Mouse (Mus musculus) midbrain, embryonic 13.5 days (tissue): ENCODE data around the gene Lrrc2. TPM values are rescaled to one million over a fixed set of nuclear protein-coding genes. Genes with fewer than 3 reads are reported as not detected.

Experiments
- ATAC-seq: fragments of 200-750 bp; cut with Nextera tagmentation; 2 replicates; pipeline ENCODE4 v1.8.0; 2017; ENCODE audit warnings: mild to moderate bottlenecking, moderate TSS enrichment, moderate library complexity
- H3K27ac ChIP-seq: fragments of 300-500 bp; sonication (generic); 2 replicates; pipeline ENCODE4 v1.5.1; 2015; ENCODE audit warnings: inconsistent platforms, mild to moderate bottlenecking, moderate library complexity
- H3K27me3 ChIP-seq: fragments of 300-500 bp; sonication (generic); 2 replicates; pipeline ENCODE4 v1.6.1; 2015; ENCODE audit warnings: mild to moderate bottlenecking, inconsistent platforms
- H3K36me3 ChIP-seq: fragments of 300-500 bp; sonication (generic); 2 replicates; pipeline ENCODE4 v1.6.1; 2015; ENCODE audit warnings: mild to moderate bottlenecking, inconsistent platforms
- H3K4me1 ChIP-seq: fragments of 300-500 bp; sonication (generic); replicated peaks from 2 replicates; pipeline ENCODE4 v1.6.1; 2015; ENCODE audit warnings: inconsistent platforms
- H3K4me2 ChIP-seq: fragments of 300-500 bp; sonication (generic); replicated peaks from 2 replicates; pipeline ENCODE4 v1.6.1; 2015; ENCODE audit warnings: moderate library complexity, mild to moderate bottlenecking, inconsistent platforms
- H3K4me3 ChIP-seq: fragments of 300-500 bp; sonication (generic); replicated peaks from 2 replicates; pipeline ENCODE4 v1.5.1; 2015; ENCODE audit warnings: mild to moderate bottlenecking, inconsistent platforms
- H3K9ac ChIP-seq: fragments of 300-500 bp; sonication (generic); replicated peaks from 2 replicates; pipeline ENCODE4 v1.6.1; 2015; ENCODE audit warnings: mild to moderate bottlenecking, inconsistent platforms
- H3K9me3 ChIP-seq: fragments of 300-500 bp; sonication (generic); 2 replicates; pipeline ENCODE4 v1.6.1; 2016; ENCODE audit warnings: mild to moderate bottlenecking, inconsistent platforms
- WGBS: fragments of 180-500 bp; shearing (Covaris S2); methylation state at CpG from one replicate; pipeline ENCODE4 v1.1.7; 2015; 5-methylcytosine and 5-hydroxymethylcytosine counted together
- polyA plus RNA-seq: library from polyadenylated mRNA; unstranded; fragments of >200 nt; fragmentation: Nextera tagmentation; extraction: Ambion mirVana; gene quantifications from 2 replicates; pipeline ENCODE4 v1.2.1, GENCODE M21; 2015

Lrrc2 gene
- polyA plus RNA-seq, 1 experiment from 2014 or later = 0.30 TPM

DNA sequence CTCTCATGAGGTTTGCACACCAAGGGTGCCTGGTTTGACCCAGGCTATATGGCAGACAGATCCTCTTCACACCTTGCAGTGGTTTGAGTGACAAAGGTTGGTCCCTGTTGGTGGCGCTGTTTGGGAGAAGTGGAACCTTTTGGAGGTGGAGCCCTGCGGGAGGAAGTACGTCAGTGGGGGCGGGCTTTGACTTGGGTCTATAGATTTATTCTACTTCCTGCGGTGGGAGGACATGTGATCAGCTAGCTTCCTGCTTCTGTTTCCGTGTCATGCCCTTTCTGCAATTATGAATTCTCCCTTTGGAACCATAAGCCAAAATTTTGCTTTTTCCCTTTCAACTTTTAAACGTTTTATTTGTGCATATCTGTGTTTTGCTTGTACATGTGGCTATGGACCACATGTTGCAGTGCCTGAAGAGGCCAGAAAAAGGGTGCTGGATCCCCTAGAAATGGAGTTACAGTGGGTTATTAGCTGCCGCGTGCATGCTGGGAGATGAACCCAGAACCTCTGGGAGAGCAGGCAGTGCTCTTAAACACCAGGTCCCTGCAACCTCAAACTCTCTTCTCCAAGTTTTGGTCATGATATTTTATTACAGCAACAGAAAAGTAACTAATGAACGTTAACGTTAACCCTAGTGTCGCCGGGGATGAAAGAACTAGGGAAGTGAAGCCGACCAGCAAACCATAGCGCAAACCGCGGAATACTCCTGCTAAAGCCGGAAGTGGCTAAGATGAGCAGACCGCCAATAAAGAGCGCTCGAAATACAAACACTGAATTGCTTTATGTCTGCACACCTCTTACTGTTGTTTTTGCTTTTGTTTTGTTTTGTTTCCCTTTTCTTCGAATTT, 13.9 kb downstream of the Lrrc2 start:
- no peaks in the 10 kb centered on the region for H3K27me3 ChIP-seq
- no peak for ATAC-seq
- H3K4me3 ChIP-seq = no peak overlapping the region
- no peaks in the 10 kb centered on the region for H3K36me3 ChIP-seq
- H3K4me1 ChIP-seq = no peaks in the 10 kb centered on the region
- H3K9ac ChIP-seq = no peak overlapping the region
- no peak overlapping the region for H3K27ac ChIP-seq
- H3K9me3 ChIP-seq = no peaks in the 10 kb centered on the region
- no peak overlapping the region for H3K4me2 ChIP-seq
- 94% methylated on average over 22 of the region's 22 CpGs for WGBS

DNA sequence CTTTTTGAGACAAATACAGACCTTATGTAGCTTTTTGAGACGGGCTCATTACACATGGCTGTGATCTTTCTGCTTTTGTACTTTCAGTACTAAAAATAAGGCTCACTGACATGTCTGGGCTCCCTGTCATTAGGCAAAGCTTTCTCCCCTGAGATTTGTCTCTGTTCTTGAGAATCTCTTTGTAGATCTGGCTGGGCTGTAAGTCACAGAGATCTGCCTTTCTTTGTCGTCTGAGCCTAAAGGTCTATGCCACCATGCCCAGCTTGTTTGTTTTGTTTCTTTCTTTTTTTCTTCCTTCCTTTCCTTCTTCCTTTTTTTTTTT, 14.5 kb downstream of the Lrrc2 start:
- Histone ChIP-seq H3K27me3 (no peaks in the 10 kb centered on the region), H3K9ac (no peak overlapping the region), H3K27ac (no peak overlapping the region), H3K4me2 (no peak overlapping the region), H3K4me1 (no peaks in the 10 kb centered on the region), H3K36me3 (no peaks in the 10 kb centered on the region), H3K9me3 (no peaks in the 10 kb centered on the region), H3K4me3 (no peak overlapping the region)
- 78% methylated on average over 2 of the region's 2 CpGs for WGBS
- no peak for ATAC-seq

DNA sequence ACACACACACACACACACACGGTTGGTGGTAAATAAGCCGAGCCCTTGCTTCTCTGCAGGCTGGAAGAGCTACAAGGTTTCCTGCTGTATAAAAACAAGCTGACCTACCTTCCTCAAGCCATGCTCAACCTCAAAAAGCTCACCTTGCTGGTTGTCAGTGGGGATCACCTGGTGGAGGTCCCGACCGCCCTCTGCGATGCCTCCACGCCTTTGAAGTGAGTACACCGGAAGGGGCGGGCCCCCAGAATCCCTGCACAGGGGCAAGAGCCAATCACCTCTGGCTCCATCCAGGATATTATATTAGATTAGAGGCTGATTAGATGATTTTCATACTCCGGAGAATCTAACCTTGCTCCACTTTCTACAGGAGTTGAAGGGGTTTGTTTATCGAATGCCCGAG, 28.1 kb downstream of the Lrrc2 start:
- H3K4me1 ChIP-seq = no peaks in the 10 kb centered on the region
- no peaks in the 10 kb centered on the region for H3K36me3 ChIP-seq
- H3K4me3 ChIP-seq = no peak overlapping the region
- ATAC-seq = no peak
- H3K4me2 ChIP-seq = no peak overlapping the region
- H3K27ac ChIP-seq = no peak overlapping the region
- no peak overlapping the region for H3K9ac ChIP-seq
- H3K9me3 ChIP-seq = no peaks in the 10 kb centered on the region
- H3K27me3 ChIP-seq = no peaks in the 10 kb centered on the region
- WGBS = 94% methylated on average over 11 of the region's 11 CpGs

DNA sequence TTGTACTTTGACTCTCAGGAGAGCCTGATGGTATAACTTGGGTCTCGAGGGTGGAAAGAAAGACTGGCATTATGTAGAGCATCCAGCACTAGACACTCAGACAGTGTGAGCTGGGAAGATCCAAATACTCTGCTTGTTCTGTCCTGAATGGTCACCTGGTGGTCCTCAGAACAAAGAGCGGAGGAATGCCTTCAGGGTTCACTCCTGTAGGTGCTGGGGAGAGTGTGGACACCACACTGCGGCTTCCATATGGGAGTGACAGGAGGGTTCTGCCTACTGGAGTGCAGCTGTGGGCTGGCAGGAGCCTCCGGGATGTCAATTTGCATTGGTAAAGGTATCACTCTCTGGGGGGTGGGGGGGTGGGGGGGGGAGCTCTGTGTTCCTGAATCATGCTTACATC, 31.0 kb downstream of the Lrrc2 start:
- H3K27ac ChIP-seq = no peak overlapping the region
- H3K4me3 ChIP-seq = no peak overlapping the region
- no peak overlapping the region for H3K9ac ChIP-seq
- WGBS = 73% methylated on average over 4 of the region's 4 CpGs
- H3K36me3 ChIP-seq = no peaks in the 10 kb centered on the region
- H3K27me3 ChIP-seq = no peaks in the 10 kb centered on the region
- no peak for ATAC-seq
- no peaks in the 10 kb centered on the region for H3K9me3 ChIP-seq
- no peak overlapping the region for H3K4me2 ChIP-seq
- no peaks in the 10 kb centered on the region for H3K4me1 ChIP-seq

DNA sequence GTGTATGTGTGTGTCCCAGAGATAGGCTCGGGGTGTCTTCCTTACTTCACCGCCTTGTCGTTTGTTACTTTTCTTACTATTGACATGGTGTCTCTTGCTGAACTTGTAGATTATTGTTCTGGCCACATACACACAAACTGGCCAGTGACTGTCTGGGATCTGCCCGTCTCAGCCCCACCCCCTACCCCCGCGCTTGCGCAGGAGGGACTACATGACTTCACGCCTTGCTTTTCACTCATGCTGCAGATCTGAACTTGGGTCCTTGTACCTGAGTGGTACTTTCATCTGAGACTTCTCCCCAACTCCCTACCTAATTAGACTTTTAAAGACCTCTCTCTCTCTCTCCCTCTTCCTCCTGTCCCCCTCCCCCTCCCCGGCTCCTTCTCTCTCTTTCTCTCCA, 32.8 kb downstream of the Lrrc2 start:
- Histone ChIP-seq H3K9ac (no peak overlapping the region), H3K4me3 (no peak overlapping the region), H3K36me3 (no peaks in the 10 kb centered on the region), H3K27me3 (no peaks in the 10 kb centered on the region), H3K4me1 (no peaks in the 10 kb centered on the region), H3K9me3 (no peaks in the 10 kb centered on the region), H3K4me2 (no peak overlapping the region), H3K27ac (no peak overlapping the region)
- ATAC-seq = no peak
- WGBS = 89% methylated on average over 9 of the region's 9 CpGs

DNA sequence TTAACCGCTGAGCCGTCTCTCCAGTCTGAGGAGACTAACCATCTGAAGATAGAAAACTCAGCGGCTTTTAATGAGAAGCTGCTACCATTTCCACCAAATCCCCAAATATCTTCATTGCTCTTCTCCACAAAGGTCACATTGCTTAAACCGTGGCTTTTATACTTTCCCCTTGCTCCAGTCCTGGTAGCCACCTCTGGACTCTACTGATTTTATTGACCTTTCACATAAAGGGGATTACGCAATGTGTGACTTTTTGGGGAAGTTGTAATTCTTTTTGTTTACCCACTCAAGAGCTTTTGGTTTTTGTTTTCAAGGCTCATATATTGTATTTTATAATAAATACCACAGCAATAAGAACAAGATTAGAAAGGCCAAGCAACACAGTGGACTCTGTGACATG, 34.2 kb downstream of the Lrrc2 start:
- H3K4me1 ChIP-seq = no peaks in the 10 kb centered on the region
- no peaks in the 10 kb centered on the region for H3K36me3 ChIP-seq
- no peak overlapping the region for H3K27ac ChIP-seq
- H3K9me3 ChIP-seq = no peaks in the 10 kb centered on the region
- H3K4me3 ChIP-seq = no peak overlapping the region
- no peak overlapping the region for H3K9ac ChIP-seq
- H3K27me3 ChIP-seq = no peaks in the 10 kb centered on the region
- H3K4me2 ChIP-seq = no peak overlapping the region
- 93% methylated on average over 5 of the region's 5 CpGs for WGBS
- no peak for ATAC-seq

DNA sequence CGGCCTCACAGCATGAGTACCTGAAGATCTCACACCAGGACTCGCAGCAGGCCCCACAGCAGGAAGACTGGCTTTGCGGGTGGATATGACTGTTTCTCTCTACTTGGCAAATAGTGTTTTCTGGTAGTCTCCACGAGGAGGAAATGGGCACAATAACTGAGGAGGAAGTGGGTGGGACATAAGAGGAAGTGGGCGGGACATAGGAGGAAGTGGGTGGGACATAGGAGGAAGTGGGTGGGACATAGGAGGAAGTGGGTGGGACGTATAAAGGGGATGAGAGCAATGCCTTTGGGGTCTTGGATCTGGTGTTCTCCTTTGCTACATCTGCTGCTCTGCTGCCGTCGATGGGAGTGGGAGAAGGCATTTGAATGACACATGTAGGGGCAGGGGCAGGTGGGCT, 34.6 kb downstream of the Lrrc2 start:
- H3K9ac ChIP-seq = no peak overlapping the region
- H3K4me1 ChIP-seq = no peaks in the 10 kb centered on the region
- no peak overlapping the region for H3K4me2 ChIP-seq
- 87% methylated on average over 8 of the region's 8 CpGs for WGBS
- no peaks in the 10 kb centered on the region for H3K9me3 ChIP-seq
- no peaks in the 10 kb centered on the region for H3K27me3 ChIP-seq
- H3K36me3 ChIP-seq = no peaks in the 10 kb centered on the region
- no peak overlapping the region for H3K4me3 ChIP-seq
- H3K27ac ChIP-seq = no peak overlapping the region
- ATAC-seq = no peak

DNA sequence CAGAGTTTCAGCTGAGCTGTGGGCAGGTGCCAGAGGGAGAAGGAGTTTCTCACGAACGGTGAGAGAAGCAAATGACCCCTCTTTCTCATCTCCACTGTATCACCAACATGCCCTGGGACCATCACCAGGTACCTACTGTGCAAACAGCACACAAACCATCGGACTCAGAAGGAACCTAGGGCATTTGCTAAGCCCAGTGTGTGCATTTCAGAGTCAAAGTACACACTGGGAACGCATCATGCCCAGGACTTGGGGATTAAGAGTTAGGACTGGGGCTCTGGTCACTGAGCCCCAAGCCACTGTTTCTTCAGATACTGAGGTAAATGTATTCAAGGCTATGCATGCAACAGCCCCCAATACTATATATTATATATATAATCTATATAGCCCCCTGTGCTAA, 36.0 kb downstream of the Lrrc2 start:
- no peaks in the 10 kb centered on the region for H3K36me3 ChIP-seq
- WGBS = 79% methylated on average over 4 of the region's 4 CpGs
- no peak overlapping the region for H3K4me2 ChIP-seq
- H3K4me3 ChIP-seq = no peak overlapping the region
- no peak overlapping the region for H3K27ac ChIP-seq
- no peak overlapping the region for H3K9ac ChIP-seq
- H3K27me3 ChIP-seq = no peaks in the 10 kb centered on the region
- no peaks in the 10 kb centered on the region for H3K4me1 ChIP-seq
- H3K9me3 ChIP-seq = no peaks in the 10 kb centered on the region
- ATAC-seq = no peak

DNA sequence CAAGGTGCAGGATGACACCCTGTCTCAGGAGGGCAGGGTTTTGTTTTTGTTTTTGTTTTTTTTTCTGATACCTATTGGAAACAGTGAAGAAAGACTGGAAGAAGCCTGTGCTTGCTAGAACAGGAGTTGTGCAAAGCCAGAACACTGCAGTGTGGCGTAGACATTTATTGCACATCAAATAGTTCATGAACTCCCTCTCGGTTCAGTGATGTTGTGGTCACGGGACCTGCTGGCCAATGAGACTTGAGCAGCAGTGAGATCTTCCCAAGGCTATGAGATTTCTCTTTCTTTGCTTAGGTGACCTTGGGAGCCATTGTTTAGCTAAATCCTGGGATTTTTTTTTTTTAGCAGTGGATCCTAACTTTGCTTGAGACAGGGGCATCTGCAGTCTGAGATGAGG, 36.7 kb downstream of the Lrrc2 start:
- 77% methylated on average over 3 of the region's 3 CpGs for WGBS
- ATAC-seq = no peak

DNA sequence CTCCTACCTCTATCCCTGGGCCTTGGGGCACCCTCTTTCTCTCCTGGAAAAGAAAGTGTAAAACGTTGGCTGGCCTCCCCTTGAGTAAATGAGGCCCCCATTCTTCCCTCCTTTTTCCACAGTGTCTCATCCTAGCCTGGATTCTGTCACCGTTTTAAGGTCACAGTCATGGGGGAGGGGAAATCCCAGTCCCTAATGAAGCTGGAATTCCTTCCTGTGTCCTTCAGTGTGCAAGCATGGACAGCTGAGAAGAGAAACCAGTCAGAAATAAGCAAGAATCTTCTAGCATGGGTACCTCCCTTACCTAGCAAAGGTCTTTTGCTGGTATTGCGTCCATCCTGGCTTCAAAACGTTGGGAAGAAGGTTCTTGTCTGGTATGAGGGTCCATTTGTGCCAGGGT, 37.8 kb downstream of the Lrrc2 start:
- Histone ChIP-seq H3K27me3 (no peaks in the 10 kb centered on the region), H3K4me1 (no peaks in the 10 kb centered on the region), H3K9ac (no peak overlapping the region), H3K9me3 (no peaks in the 10 kb centered on the region), H3K27ac (no peak overlapping the region), H3K4me3 (no peak overlapping the region), H3K36me3 (no peaks in the 10 kb centered on the region), H3K4me2 (no peak overlapping the region)
- whole genome bisulfite sequencing = 67% methylated on average over 4 of the region's 4 CpGs
- no peak for ATAC-seq

More for the DNA sequence above, 36.7 kb downstream of the Lrrc2 start:
- H3K36me3 ChIP-seq = no peaks in the 10 kb centered on the region
- H3K4me1 ChIP-seq = no peaks in the 10 kb centered on the region
- H3K9ac ChIP-seq = no peak overlapping the region
- no peaks in the 10 kb centered on the region for H3K27me3 ChIP-seq
- H3K9me3 ChIP-seq = no peaks in the 10 kb centered on the region
- no peak overlapping the region for H3K4me3 ChIP-seq
- H3K27ac ChIP-seq = no peak overlapping the region
- H3K4me2 ChIP-seq = no peak overlapping the region

DNA sequence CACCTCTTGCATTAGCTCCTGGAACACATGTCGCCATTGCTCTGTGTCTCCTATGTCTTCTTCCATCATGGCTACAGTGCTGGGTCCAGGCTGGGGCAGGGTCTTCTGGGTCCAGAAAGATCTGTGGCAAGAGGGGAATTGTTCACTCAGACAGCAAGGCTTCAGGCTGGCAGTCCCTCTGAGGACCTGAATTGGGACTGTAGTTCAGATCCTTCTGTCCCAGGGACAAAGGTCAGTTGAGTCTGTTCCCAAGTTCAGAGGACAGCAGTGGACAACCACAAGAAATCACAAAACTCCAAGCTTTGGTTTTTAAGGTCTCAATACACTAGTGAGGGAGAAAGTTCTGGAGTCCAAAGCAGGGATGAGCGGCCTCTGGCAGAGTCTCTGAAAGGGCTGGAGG, 38.2 kb downstream of the Lrrc2 start:
- no peaks in the 10 kb centered on the region for H3K4me1 ChIP-seq
- WGBS = 82% methylated on average over 2 of the region's 2 CpGs
- ATAC-seq = no peak
- no peaks in the 10 kb centered on the region for H3K36me3 ChIP-seq
- H3K27me3 ChIP-seq = no peaks in the 10 kb centered on the region
- H3K9ac ChIP-seq = no peak overlapping the region
- H3K27ac ChIP-seq = no peak overlapping the region
- H3K4me2 ChIP-seq = no peak overlapping the region
- no peak overlapping the region for H3K4me3 ChIP-seq
- H3K9me3 ChIP-seq = no peaks in the 10 kb centered on the region

DNA sequence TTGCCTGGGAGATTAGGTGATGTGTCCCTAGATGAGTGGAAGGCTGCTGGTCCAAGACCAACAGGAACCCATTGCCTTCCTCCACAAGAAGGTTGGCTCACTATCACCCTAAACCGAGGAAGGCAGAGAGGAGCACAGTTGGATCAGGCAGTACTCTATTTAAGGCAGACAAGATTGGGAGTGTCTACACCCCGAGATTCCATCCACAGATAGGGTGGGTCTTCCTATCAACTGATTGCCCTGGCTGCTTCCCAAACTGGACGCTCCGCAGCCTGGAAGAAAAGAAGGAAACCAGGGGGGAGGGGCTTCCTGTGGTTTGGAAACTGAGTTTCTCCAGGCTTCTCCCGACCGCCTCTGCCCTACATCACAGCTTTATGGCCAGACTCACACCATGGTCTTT, 38.9 kb downstream of the Lrrc2 start, which contains the start of gene Rtp3:
Gene Rtp3 (minus strand): TSS at position 380 of the 400 bp plus-strand sequence.
- 0 out of 2 replicates have a peak, but pooled peaks cover 2% of the 10 kb centered on the region for H3K4me1 ChIP-seq
- no peaks in the 10 kb centered on the region for H3K27me3 ChIP-seq
- no peak within 1 kb of the TSS for H3K4me2 ChIP-seq
- H3K9me3 ChIP-seq = no peaks in the 10 kb centered on the region
- H3K36me3 ChIP-seq = no peaks in the 10 kb centered on the region
- 67% methylated on average over 6 of the region's 6 CpGs for WGBS
- H3K9ac ChIP-seq = no peak within 1 kb of the TSS
- no peak within 1 kb of the TSS for H3K4me3 ChIP-seq
- H3K27ac ChIP-seq = no peak within 1 kb of the TSS
- no peak for ATAC-seq

DNA sequence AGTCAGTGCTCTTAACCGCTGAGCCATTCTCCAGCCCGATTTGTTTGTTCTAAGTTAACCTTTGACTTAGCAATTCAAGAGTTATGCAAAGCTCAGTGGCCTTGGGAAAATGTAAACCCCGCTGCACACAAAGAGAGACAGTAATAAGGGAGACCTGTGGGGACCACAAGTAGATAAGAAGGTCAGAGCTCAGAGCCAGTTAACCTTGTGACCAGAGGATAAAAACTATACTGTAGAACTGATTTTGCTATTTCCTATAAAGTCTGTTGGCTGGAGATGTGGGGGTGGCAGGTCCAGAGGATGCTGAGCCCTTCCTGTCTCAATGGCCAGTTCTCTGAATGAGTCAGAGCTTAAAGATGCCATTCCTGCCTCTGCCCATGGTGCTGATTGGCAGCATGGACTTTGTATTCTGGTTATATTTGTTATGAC, 42.0 kb downstream of the Lrrc2 start:
- no peak overlapping the region for H3K4me3 ChIP-seq
- H3K4me2 ChIP-seq = no peak overlapping the region
- H3K27ac ChIP-seq = no peak overlapping the region
- 45% methylated on average over 3 of the region's 3 CpGs for WGBS
- no peaks in the 10 kb centered on the region for H3K36me3 ChIP-seq
- no peak overlapping the region for H3K9ac ChIP-seq
- 0 out of 2 replicates have a peak, but pooled peaks cover 2% of the 10 kb centered on the region for H3K4me1 ChIP-seq
- H3K9me3 ChIP-seq = no peaks in the 10 kb centered on the region
- no peaks in the 10 kb centered on the region for H3K27me3 ChIP-seq
- ATAC-seq = no peak
